Mouse (Mus musculus): ENCODE data around the gene Olfr1333.

- TF ChIP-seq TAL1 (IDR thresholded peaks at IDR 0.05; ENCODE audit: low read length) (no peak), POLR2A (IDR thresholded peaks at IDR 0.05; ENCODE audit: control insufficient read depth in 1 of 2, insufficient read depth in 1 of 2, low read depth in 1 of 2, low read length in 2 of 2, poor library complexity in 1 of 2) (no peak), BHLHE40 (IDR thresholded peaks at IDR 0.05; ENCODE audit: borderline replicate concordance, low read depth, low read length) (no peak), CHD2 (IDR thresholded peaks at IDR 0.05; ENCODE audit: low read length) (no peak), CTCF (IDR thresholded peaks at IDR 0.05 in 2 of 3, conservative IDR thresholded peaks at IDR 0.05 in 1 of 3; ENCODE audit: control insufficient read depth in 1 of 3, insufficient read depth in 1 of 3, low read depth in 2 of 3, low read length in 3 of 3, poor library complexity in 1 of 3, severe bottlenecking in 1 of 3) (no peak), CHD1 (IDR thresholded peaks at IDR 0.05; ENCODE audit: low read depth, low read length) (no peak), ZC3H11A (IDR thresholded peaks at IDR 0.05; ENCODE audit: low read depth, low read length) (no peak), UBTF (IDR thresholded peaks at IDR 0.05; ENCODE audit: borderline replicate concordance, insufficient read depth, low read depth, low read length) (no peak), MAX (IDR thresholded peaks at IDR 0.05; ENCODE audit: low read length) (no peak), ZMIZ1 (IDR thresholded peaks at IDR 0.05; ENCODE audit: low read depth, low read length) (no peak), MAFK (IDR thresholded peaks at IDR 0.05; ENCODE audit: borderline replicate concordance, low read depth, low read length) (no peak), ZKSCAN1 (IDR thresholded peaks at IDR 0.05; ENCODE audit: low read depth, low read length) (no peak)
Measured at GRCm38 (mm10) chr4:118782486-118782885, 53.6 kb downstream of the Olfr1333 start, which contains the start of gene Olfr1337.

All from MEL (cell line).